Mouse (Mus musculus) ovary, adult 10 weeks (tissue): ENCODE measurements around the gene Slc29a2. TPM values are rescaled to one million over a fixed set of nuclear protein-coding genes. Genes with fewer than 3 reads are reported as not detected.

Experiments
- polyA plus RNA-seq: library from polyadenylated mRNA; stranded (reverse); fragments of 350-450 nt; fragmentation: Illumina TruSeq; extraction: RNeasy Lipid Tissue Mini Kit (QIAGEN cat#74804); gene quantifications from one replicate; pipeline ENCODE4 v1.2.3, GENCODE M21; 2014

The Slc29a2 gene
- not detected for polyA plus RNA-seq

DNA sequence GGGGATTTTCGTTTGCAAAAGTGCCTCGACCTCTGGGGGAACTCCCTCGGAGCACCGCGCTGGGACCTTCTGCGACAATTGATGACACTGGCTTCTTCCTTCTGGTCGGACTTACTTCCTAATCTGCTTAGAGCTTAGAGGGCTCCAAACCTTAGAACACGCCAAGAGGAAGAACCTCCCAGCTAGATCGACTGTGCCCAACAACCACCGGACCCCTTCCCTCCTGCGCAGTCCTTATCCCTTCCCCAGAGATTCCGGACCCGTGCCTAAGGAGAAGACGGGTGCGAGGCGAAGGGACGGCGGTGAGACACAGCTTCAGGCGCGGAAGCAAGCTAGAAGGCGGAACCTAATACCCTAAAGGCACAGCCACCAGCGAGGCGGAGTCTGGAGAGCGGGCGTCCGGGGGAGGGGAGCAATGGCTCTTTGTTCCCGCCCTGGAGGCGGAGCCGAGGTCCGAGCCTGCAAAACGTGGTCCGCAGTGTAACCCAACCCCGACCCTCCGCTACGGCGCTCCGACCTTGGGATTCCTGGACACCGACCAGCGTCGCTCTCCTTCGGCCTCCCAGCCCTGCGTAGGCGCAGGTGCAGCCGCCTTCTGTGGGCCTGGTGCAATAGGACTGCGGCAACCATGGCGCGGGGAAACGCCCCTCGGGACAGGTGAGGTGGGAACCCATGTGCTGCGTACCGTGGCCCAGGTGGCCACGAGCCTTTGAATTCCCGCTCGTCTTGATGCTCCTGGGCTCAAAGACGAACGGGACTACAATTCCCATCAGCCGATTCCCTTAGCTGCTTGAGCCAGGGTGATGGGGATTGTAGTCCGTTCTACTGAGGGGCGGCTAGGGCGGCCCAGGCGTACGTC is at the start of gene Slc29a2:
Gene Slc29a2, plus strand, starts transcription at position 240 of the 859 bp plus-strand sequence.

DNA sequence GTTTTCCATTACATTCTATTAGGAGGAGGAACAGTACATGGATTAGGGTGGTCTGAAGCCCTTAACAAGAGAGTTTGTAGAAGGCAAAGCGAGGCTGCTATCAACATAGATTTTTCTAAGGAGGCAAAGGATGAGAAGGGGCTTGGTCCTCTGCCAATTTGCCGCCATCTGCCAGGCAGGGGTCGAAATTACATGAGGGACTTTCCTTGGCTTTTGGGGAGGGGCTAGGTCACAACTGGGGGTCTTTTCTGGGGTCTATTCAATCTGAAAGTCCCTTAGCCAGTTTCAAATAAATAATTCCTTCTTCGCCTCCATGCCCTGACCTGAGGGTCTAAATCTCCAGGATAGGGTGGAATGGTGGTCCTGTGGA is 33.4 kb upstream of the Slc29a2 start, which contains the start of gene Npas4:
Gene Npas4, minus strand, starts transcription at position 61 of the 370 bp plus-strand sequence.

DNA sequence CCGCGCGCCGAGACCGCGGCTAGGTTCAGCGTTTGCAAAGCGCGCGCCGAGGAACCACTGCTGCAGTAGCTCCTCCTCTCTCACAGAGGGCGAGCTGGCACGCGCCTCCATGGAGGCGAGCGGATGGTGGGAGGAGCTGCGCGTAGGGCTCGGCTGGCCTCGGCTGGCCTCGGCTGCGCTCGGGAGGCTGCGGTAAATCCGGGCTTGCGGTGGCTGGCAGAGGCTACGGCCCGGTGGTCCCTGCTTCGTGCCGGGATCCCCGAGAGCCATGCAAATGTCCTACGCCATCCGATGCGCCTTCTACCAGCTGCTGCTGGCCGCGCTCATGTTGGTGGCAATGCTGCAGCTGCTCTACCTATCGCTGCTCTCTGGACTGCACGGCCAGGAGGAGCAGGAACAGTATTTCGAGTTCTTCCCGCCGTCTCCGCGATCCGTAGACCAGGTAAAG is 15.1 kb downstream of the Slc29a2 start, which contains the start of the genes B4gat1 and AC124502.3:
Gene B4gat1, plus strand, starts transcription at position 118 of the 448 bp plus-strand sequence.
Gene AC124502.3, plus strand, starts transcription at position 183 of the 448 bp plus-strand sequence.

DNA sequence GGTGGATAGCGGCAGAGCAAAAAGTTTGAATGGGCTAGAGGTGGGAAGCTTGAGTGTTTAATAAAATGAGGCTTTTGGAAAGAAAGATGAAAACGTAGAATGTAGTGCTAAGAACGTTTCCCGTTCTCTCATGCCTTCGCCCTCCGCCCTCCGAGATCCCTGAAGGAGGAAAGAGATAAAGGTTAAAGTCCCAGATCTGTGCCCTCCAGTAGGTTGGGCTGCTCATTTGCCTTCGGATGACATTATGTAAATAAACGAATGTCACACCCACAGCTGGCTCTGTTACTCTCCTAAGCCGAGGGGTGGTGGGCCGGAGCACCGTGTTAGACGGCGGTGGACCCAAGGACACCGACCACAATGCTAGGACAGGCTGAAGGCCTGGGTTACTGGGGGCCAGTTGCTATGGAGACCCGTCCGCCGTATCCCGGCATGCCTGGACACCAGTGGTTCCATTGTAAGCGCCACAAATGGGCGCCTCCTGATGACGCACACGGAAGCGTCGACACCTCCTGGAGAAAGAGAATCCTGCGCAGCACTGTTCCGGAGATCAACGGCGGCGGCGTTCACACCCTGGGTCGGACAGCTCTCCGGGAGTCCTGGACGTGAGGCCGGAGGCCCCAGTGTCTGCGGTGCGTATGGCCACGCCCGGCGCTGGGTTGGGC is 17.3 kb downstream of the Slc29a2 start, which contains the start of gene Brms1:
Gene Brms1, plus strand, starts transcription at position 493 of the 662 bp plus-strand sequence.

DNA sequence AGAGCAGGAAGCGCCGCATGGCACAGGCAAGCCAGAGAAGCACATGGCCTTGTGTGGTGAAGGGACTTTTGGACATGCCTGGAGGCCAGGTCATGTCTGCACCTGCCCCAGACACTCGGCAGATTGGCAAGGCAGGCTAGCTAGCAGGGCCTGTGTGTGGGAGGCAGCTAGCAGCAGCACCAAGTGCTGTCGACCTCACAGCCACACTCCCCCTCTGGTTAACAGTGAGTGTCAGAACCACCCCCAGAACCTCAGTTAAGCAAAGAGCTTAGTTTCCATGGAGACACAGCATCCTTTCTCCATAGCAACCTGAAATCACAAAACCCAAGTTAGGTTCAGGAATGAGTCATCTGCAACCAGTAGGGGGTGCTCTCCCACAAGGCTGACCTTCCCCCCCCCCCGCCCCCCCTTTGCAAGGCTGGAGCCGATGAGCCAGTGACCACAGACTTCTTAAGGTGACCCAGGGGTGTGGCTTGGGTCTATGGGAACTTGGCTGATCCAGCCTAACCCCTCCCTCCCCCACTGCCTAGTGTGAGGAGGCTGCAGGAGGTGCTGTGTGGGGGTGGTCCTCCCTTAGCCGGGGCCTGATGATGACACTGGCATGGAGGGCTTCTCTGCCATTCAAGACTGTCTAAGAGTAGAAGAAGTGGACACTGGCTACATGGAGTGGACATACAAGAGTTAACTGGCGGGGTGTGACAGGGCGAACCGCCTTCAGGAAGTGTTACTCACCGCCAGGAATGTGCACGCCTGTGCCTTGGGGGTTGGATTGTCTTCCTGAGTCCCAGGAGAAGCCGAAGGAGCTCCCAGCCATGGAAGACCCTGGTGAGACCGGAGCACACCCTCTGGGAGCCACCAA is 26.6 kb downstream of the Slc29a2 start, which contains the start of gene Rin1:
Gene Rin1, plus strand, starts transcription at position 435 of the 859 bp plus-strand sequence.

DNA sequence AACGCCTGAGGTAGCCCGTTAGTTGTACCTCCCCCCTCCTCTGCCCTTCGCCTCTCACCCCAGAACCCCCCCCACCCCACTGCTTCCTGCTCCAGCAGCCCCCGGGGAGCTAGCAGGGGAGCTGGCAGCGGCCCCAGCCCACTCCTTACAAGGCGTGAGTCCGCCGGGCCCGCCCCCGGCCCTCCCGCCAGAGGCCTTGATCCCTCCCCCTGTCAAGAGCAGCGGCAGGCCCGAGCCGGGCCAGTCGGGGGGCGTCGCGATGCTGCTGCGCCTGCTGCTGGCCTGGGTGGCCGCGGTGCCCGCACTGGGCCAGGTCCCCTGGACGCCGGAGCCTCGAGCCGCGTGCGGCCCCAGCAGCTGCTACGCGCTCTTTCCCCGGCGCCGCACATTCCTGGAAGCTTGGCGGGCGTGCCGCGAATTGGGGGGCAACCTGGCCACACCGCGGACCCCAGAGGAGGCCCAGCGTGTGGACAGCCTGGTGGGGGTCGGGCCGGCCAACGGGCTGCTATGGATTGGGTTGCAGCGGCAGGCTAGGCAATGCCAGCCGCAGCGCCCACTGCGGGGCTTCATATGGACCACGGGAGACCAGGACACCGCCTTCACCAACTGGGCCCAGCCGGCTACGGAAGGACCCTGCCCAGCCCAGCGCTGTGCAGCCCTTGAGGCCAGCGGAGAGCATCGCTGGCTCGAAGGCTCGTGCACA is 44.4 kb downstream of the Slc29a2 start, which contains the start of gene Cd248:
Gene Cd248, plus strand, starts transcription at position 212 of the 703 bp plus-strand sequence.

Other genes with a start within 250 kb of the Slc29a2 start
- gene Rbm4, start 230.0 kb upstream of the Slc29a2 start, polyA plus RNA-seq = 14.7 TPM
- gene Gm21992, start 212.2 kb upstream of the Slc29a2 start, polyA plus RNA-seq = 1.7 TPM
- 8.6 TPM for gene Rbm14, start 212.2 kb upstream of the Slc29a2 start, polyA plus RNA-seq
- not detected for gene Ccs, start 184.5 kb upstream of the Slc29a2 start, polyA plus RNA-seq
- 0.46 TPM for gene Ccdc87, start 184.5 kb upstream of the Slc29a2 start, polyA plus RNA-seq
- 35.5 TPM for gene Ctsf, start 168.7 kb upstream of the Slc29a2 start, polyA plus RNA-seq
- gene Actn3, start 146.0 kb upstream of the Slc29a2 start, polyA plus RNA-seq = 0.20 TPM
- 19.7 TPM for gene Zdhhc24, start 145.2 kb upstream of the Slc29a2 start, polyA plus RNA-seq
- gene Bbs1, start 117.2 kb upstream of the Slc29a2 start, polyA plus RNA-seq = 5.8 TPM
- gene Dpp3, start 95.6 kb upstream of the Slc29a2 start, polyA plus RNA-seq = 1.7 TPM
- 1.8 TPM for gene Peli3, start 80.7 kb upstream of the Slc29a2 start, polyA plus RNA-seq
- gene Mrpl11, start 61.7 kb upstream of the Slc29a2 start, polyA plus RNA-seq = 15.6 TPM
- not detected for gene Npas4, start 33.5 kb upstream of the Slc29a2 start, polyA plus RNA-seq
- gene B4gat1, start 15.0 kb downstream of the Slc29a2 start, polyA plus RNA-seq = 31.6 TPM
- gene AC124502.3, start 15.0 kb downstream of the Slc29a2 start, polyA plus RNA-seq = 0.34 TPM
- gene Brms1, start 17.5 kb downstream of the Slc29a2 start, polyA plus RNA-seq = not detected
- gene Rin1, start 26.6 kb downstream of the Slc29a2 start, polyA plus RNA-seq = 0.17 TPM
- gene Cd248, start 44.2 kb downstream of the Slc29a2 start, polyA plus RNA-seq = 0.17 TPM
- 0.37 TPM for gene Tmem151a, start 61.7 kb downstream of the Slc29a2 start, polyA plus RNA-seq
- 18.2 TPM for gene Yif1a, start 64.7 kb downstream of the Slc29a2 start, polyA plus RNA-seq
- gene Cnih2, start 74.7 kb downstream of the Slc29a2 start, polyA plus RNA-seq = not detected
- 1.1 TPM for gene Rab1b, start 83.2 kb downstream of the Slc29a2 start, polyA plus RNA-seq
- gene Klc2, start 94.7 kb downstream of the Slc29a2 start, polyA plus RNA-seq = 3.9 TPM
- gene Pacs1, start 249.3 kb downstream of the Slc29a2 start, polyA plus RNA-seq = 11.4 TPM